Mouse (Mus musculus): ENCODE measurements at regions not wholly inside any gene's neighbourhood (a gene's known extent, or its start where the extent isn't known, plus 50 kb on each side); places are given as distances from the start of the nearest gene placed in this dataset.

DNA sequence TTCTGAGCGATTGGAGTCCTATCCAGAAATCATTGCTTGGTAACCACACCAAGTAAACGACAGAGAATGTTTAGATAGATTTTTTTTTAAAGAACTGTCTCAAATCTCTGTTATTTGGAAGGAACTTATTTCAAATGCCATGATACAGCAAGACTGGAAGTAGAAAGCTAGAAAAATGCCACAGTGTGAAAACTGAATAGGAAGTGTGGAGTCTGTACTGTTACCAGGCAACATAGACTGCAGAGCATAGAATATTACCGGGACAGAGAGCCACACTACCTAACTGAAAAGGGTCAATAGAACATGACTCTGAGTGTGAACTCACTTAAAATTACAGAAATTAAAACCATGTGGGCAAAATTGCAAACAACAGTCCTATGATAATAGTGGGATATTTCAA is 52.4 kb upstream of the Adcy1 start:
- no peak for ATAC-seq (ENCODE audit: low FRiP score)
- Histone ChIP-seq H3K4me3 (no peak overlapping the region), H3K9me3 (replicated peaks) (no peaks in the 10 kb centered on the region), H3K9ac (no peak overlapping the region), H3K27ac (no peak overlapping the region), H3K27me3 (no peaks in the 10 kb centered on the region), H3K4me1 (no peaks in the 10 kb centered on the region), H3K36me3 (no peaks in the 10 kb centered on the region), H3K4me2 (replicated peaks) (no peak overlapping the region)
- WGBS = 76% methylated on average over 3 of the region's 3 CpGs

- H3K4me3 ChIP-seq = no peak overlapping the region
- ATAC-seq (ENCODE audit: low FRiP score) = no peak
- H3K9ac ChIP-seq = no peak overlapping the region
- H3K27me3 ChIP-seq = no peaks in the 10 kb centered on the region
- H3K9me3 ChIP-seq (replicated peaks) = no peaks in the 10 kb centered on the region
- H3K27ac ChIP-seq = no peak overlapping the region
- H3K36me3 ChIP-seq = no peaks in the 10 kb centered on the region
- no peaks in the 10 kb centered on the region for H3K4me1 ChIP-seq
- no peak overlapping the region for H3K4me2 ChIP-seq (replicated peaks)
Measured at GRCm38 (mm10) chr11:6999329-6999728, 64.0 kb upstream of the Adcy1 start.

GRCm38 (mm10) chr11:6998810-6999209 is 64.5 kb upstream of the Adcy1 start:
- Histone ChIP-seq H3K27ac (no peak overlapping the region), H3K4me2 (replicated peaks) (no peak overlapping the region), H3K36me3 (no peaks in the 10 kb centered on the region), H3K9ac (no peak overlapping the region), H3K4me3 (no peak overlapping the region), H3K27me3 (no peaks in the 10 kb centered on the region), H3K9me3 (replicated peaks) (no peaks in the 10 kb centered on the region), H3K4me1 (no peaks in the 10 kb centered on the region)
- WGBS = 76% methylated on average over 1 of the region's 1 CpGs
- ATAC-seq (ENCODE audit: low FRiP score) = no peak

- WGBS = 79% methylated on average over 6 of the region's 6 CpGs
- Histone ChIP-seq H3K36me3 (no peaks in the 10 kb centered on the region), H3K9ac (no peak overlapping the region), H3K9me3 (replicated peaks) (no peaks in the 10 kb centered on the region), H3K4me1 (no peaks in the 10 kb centered on the region), H3K4me2 (replicated peaks) (no peak overlapping the region), H3K27me3 (no peaks in the 10 kb centered on the region), H3K4me3 (no peak overlapping the region), H3K27ac (no peak overlapping the region)
- ATAC-seq (ENCODE audit: low FRiP score) = no peak
Measured at GRCm38 (mm10) chr11:6997508-6997907, 65.8 kb upstream of the Adcy1 start.

- no peak for ATAC-seq (ENCODE audit: low FRiP score)
- H3K27me3 ChIP-seq = no peaks in the 10 kb centered on the region
- 98% methylated on average over 2 of the region's 2 CpGs for WGBS
Measured at GRCm38 (mm10) chr11:6993731-6994130, 69.6 kb upstream of the Adcy1 start.

DNA sequence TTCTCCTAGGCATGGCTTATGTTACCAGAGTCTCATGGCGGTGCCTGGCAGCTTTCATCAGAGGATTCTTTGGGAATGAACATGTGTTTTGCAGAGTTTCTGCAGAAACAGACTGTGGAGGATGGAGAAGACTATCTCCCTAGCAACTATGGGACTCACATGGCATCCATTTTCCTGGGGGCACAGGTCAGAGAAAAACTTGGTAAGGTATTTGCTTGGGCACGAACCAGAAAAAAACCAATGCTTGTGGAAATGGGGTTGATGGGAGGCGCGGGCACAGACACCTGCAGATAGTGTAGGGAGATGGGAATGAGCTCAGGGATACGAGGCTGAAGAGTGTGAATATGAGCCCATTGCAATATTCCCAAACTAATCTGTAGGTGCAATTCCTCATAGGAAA is 71.7 kb upstream of the Adcy1 start:
- WGBS = 86% methylated on average over 5 of the region's 5 CpGs

More at GRCm38 (mm10) chr11:6993731-6994130, 69.6 kb upstream of the Adcy1 start:
- Histone ChIP-seq H3K9ac (no peak overlapping the region), H3K9me3 (replicated peaks) (no peaks in the 10 kb centered on the region), H3K36me3 (no peaks in the 10 kb centered on the region), H3K27ac (no peak overlapping the region), H3K4me1 (no peaks in the 10 kb centered on the region), H3K4me2 (replicated peaks) (no peak overlapping the region), H3K4me3 (no peak overlapping the region)

DNA sequence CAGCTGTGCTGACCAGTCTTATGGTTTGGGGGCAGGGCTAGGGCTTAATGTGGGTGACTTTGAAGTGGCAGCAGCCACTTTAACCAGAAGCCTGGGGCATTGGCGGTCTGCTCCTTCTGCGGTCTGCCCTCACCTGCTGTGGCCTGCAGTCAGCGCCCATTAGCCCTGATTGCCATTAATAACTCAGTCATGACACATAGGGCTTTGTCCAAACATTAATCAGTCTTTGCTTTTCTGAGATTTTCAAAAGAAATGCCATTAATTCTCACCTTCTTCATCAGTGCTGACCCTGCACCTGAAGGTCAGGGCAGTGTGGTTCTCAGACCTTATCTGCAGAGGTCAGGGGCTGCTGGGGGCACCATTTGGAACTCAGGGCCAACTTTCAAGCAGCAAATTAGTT is 72.6 kb upstream of the Adcy1 start:
- Histone ChIP-seq H3K27me3 (no peaks in the 10 kb centered on the region), H3K4me1 (no peaks in the 10 kb centered on the region), H3K36me3 (no peaks in the 10 kb centered on the region), H3K9ac (no peak overlapping the region), H3K4me3 (no peak overlapping the region), H3K4me2 (replicated peaks) (no peak overlapping the region), H3K9me3 (replicated peaks) (no peaks in the 10 kb centered on the region), H3K27ac (no peak overlapping the region)
- 74% methylated on average over 3 of the region's 3 CpGs for WGBS
- no peak for ATAC-seq (ENCODE audit: low FRiP score)

More for the DNA sequence above, 71.7 kb upstream of the Adcy1 start:
- Histone ChIP-seq H3K4me1 (no peaks in the 10 kb centered on the region), H3K36me3 (no peaks in the 10 kb centered on the region), H3K9me3 (replicated peaks) (no peaks in the 10 kb centered on the region), H3K27ac (no peak overlapping the region), H3K4me2 (replicated peaks) (no peak overlapping the region), H3K27me3 (no peaks in the 10 kb centered on the region), H3K9ac (no peak overlapping the region), H3K4me3 (no peak overlapping the region)
- ATAC-seq (ENCODE audit: low FRiP score) = no peak

DNA sequence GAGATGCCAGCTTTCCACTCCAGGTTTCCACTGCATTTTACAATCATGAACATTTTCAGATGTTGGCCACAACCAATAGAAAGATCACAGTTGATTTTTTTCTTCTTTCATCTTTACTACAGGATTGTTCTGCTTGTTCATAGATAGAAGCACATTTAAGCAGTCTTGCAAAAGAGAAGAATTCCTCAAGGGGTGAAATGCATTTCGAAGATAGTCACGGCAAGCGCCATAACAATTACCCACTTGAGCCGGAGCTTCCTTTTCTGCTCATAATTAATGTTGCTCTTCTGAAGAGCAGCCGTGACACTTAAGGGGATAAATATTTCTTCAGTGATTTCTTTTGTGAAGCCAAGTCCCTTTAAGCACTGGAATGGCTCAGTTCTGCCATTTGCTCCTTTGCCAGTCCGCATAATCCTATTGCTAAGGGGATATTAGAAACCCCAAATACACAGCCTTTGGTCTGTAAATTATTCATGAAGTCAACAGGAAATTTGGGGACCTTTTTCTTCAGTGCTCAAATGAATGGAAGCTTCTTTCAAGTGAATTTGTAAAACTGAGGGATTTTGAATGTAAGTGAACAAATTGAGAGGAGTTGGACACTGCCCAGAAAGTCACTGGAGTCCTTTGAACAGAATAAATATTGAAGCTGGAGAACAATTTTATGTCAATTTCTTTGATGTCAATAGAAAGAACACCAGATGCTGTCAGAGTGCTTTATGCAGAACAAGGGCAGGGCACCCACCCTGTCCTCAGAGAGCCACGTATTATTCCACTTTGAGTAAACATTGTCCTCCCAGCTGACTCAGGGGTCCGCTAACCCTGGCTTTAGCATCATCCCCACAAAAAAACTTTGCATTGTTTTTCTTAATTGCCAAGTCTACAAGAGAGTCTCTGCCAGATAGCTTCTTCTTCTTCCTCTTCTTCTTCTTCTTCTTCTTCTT is 74.1 kb upstream of the Adcy1 start:
- H3K4me3 ChIP-seq = no peak overlapping the region
- H3K4me1 ChIP-seq = no peaks in the 10 kb centered on the region
- H3K9ac ChIP-seq = no peak overlapping the region
- no peaks in the 10 kb centered on the region for H3K9me3 ChIP-seq (replicated peaks)
- no peak for ATAC-seq (ENCODE audit: low FRiP score)
- WGBS = 73% methylated on average over 8 of the region's 8 CpGs
- H3K27me3 ChIP-seq = no peaks in the 10 kb centered on the region
- H3K4me2 ChIP-seq (replicated peaks) = no peak overlapping the region
- H3K27ac ChIP-seq = no peak overlapping the region
- H3K36me3 ChIP-seq = no peaks in the 10 kb centered on the region

GRCm38 (mm10) chr11:6987995-6988394 is 75.3 kb upstream of the Adcy1 start:
- H3K4me3 ChIP-seq = no peak overlapping the region
- H3K36me3 ChIP-seq = no peaks in the 10 kb centered on the region
- no peak overlapping the region for H3K9ac ChIP-seq
- no peak overlapping the region for H3K4me2 ChIP-seq (replicated peaks)
- 52% methylated on average over 2 of the region's 2 CpGs for WGBS
- H3K27ac ChIP-seq = no peak overlapping the region
- no peaks in the 10 kb centered on the region for H3K9me3 ChIP-seq (replicated peaks)
- no peaks in the 10 kb centered on the region for H3K4me1 ChIP-seq
- no peaks in the 10 kb centered on the region for H3K27me3 ChIP-seq
- ATAC-seq (ENCODE audit: low FRiP score) = no peak

GRCm38 (mm10) chr11:6987105-6987504 is 76.2 kb upstream of the Adcy1 start:
- Histone ChIP-seq H3K27me3 (no peaks in the 10 kb centered on the region), H3K4me1 (no peaks in the 10 kb centered on the region), H3K36me3 (no peaks in the 10 kb centered on the region), H3K9ac (no peak overlapping the region), H3K27ac (no peak overlapping the region), H3K9me3 (replicated peaks) (no peaks in the 10 kb centered on the region), H3K4me2 (replicated peaks) (no peak overlapping the region), H3K4me3 (no peak overlapping the region)
- no peak for ATAC-seq (ENCODE audit: low FRiP score)
- 78% methylated on average over 1 of the region's 1 CpGs for WGBS

DNA sequence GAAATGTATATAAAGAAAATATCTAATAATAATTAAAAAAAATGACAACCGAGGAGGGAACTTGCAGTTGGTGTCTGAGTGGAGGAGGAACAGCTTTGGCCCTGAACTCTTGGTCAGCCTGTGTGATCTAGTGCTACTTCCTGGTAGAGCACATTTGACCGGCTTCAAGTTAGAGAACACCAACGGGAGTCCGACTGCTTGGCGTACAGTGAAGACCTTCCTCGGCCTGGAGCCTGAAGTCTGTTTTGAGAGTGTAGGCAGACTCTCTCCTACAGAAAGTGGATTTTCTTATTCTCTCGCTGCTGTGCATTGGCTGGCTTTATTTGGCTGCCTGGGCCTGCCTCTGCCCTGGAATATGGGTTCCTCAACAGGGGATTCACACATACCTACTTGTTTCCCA is 81.2 kb upstream of the Adcy1 start:
- no peak overlapping the region for H3K9ac ChIP-seq
- H3K4me2 ChIP-seq (replicated peaks) = no peak overlapping the region
- H3K4me3 ChIP-seq = no peak overlapping the region
- H3K9me3 ChIP-seq (replicated peaks) = no peaks in the 10 kb centered on the region
- WGBS = 93% methylated on average over 7 of the region's 7 CpGs
- H3K4me1 ChIP-seq = no peaks in the 10 kb centered on the region
- no peak overlapping the region for H3K27ac ChIP-seq
- H3K36me3 ChIP-seq = no peaks in the 10 kb centered on the region
- no peaks in the 10 kb centered on the region for H3K27me3 ChIP-seq
- ATAC-seq (ENCODE audit: low FRiP score) = no peak

- no peak for ATAC-seq (ENCODE audit: low FRiP score)
- Histone ChIP-seq H3K9me3 (replicated peaks) (no peaks in the 10 kb centered on the region), H3K36me3 (no peaks in the 10 kb centered on the region), H3K4me1 (no peaks in the 10 kb centered on the region), H3K4me3 (no peak overlapping the region), H3K9ac (no peak overlapping the region), H3K27me3 (no peaks in the 10 kb centered on the region), H3K4me2 (replicated peaks) (no peak overlapping the region), H3K27ac (no peak overlapping the region)
- WGBS = 88% methylated on average over 3 of the region's 3 CpGs
Measured at GRCm38 (mm10) chr11:6979656-6980055, 83.6 kb upstream of the Adcy1 start.

GRCm38 (mm10) chr11:6969196-6969595 is 94.1 kb upstream of the Adcy1 start:
- no peaks in the 10 kb centered on the region for H3K27me3 ChIP-seq
- H3K27ac ChIP-seq = no peak overlapping the region
- no peak overlapping the region for H3K4me3 ChIP-seq
- WGBS = 66% methylated on average over 1 of the region's 1 CpGs
- no peak overlapping the region for H3K4me2 ChIP-seq (replicated peaks)
- no peaks in the 10 kb centered on the region for H3K4me1 ChIP-seq
- no peak for ATAC-seq (ENCODE audit: low FRiP score)
- H3K9ac ChIP-seq = no peak overlapping the region
- no peaks in the 10 kb centered on the region for H3K9me3 ChIP-seq (replicated peaks)
- H3K36me3 ChIP-seq = no peaks in the 10 kb centered on the region
